Mouse (Mus musculus): ENCODE data around the gene Rarres2. TPM values are rescaled to one million over a fixed set of nuclear protein-coding genes. Genes with fewer than 3 reads are reported as not detected.

The Rarres2 gene
- total RNA-seq, 2 experiments from 2014 or later, result not detected

DNA sequence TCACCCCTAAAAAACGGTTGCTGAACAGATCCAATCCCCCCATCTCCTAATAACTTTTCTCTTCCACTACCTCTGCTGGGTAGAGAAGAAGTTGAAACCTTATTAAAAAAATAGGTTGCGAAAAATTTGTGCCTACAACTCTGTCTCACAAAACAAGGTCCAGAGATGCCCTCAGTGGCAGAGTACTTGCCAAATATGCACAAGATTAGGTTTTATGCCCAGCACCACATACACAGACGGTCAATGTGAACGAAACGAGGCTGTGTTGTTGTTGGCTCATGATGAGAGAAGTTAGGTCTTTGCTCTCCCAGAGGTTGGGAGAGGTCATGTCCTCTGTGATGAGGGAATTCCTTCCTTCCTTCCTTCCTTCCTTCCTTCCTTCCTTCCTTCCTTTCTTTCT is 27.3 kb downstream of the Rarres2 start:
- no peak for ATAC-seq (replicated peaks; ENCODE audit: poor library complexity, severe bottlenecking)

DNA sequence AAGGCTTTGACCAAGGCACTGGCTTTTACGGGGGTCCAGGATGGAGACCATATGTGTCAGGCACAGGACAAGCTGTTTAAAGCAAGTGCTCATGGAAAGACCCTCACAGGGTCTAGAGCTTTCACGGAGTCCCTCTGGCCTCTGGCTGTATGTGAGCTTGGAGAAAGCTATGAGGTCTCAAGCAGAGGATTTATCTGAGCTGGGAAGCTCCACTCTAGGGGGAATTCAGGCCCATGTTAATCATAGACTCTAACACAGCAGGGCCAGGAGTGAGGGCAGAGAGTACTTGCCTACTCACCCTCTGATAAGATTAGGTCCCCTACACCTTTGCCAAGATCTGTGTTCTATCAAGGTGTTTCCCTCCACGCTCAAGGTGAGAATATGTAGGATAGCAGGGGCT is 30.0 kb downstream of the Rarres2 start:
- ATAC-seq (replicated peaks; ENCODE audit: poor library complexity, severe bottlenecking), result no peak

DNA sequence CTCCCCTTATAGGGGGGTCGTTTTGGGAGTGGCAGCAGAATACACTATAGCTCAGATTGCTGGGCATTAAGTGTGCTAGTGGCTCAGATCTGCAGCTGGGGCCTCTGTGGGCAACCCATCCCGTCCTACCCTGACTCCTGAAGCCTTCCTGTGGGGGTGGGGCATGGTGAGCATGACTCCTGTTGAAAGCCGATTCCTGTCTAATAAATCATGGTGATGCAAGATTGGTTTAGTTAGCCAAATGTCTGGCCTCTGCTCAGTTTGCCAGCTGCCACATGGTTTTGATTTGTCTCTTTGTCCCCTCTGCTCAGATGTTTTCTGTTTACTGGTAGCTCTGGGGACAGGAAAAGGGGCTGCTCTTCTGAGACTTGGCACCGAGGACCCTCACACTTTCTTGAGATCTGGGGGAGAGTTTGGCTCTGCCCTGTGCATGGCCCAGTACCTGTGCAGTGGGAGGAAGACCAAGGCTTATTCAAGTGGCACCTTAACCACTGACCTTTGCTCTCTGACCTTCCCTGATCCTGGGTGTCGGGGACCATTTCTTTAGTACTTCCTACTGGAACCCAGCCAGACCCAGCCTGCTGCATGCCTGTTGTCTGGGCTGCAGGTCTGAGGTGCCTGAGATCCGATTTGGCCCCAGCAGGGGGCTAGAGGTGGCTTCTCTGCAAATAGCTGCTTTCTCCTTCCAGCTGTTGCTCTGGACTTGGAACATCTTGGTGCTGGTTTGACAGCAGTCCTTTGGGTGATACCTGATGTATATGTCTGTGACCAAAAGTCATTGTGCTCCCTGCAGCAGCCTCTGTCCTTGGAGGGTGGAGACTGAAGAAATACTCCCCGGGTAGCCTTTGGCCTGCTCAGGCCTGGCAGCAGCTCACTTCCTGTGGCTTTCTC is 30.8 kb downstream of the Rarres2 start:
- ATAC-seq (replicated peaks; ENCODE audit: poor library complexity, severe bottlenecking), result peak; percentile 44

DNA sequence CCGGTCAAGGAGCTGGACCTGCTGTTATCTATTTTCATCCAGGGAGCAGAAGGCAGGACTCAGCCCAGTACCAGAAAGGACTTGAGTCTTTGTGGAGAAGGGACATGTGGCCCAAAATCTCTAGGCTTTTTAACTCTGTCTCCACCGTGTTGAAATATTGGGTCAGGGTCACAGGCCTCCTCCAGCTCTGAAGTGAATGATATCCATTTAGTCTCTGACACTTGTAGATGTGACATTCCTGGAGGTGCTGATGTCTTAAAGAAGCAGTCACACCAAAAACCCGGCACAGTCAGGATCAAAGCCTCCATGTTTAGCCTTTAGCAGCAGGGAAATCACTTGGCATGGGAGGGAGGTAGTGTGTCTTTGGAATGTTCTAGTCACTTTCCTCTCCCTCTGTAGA is 31.9 kb downstream of the Rarres2 start:
- no peak for ATAC-seq (replicated peaks; ENCODE audit: poor library complexity, severe bottlenecking)

DNA sequence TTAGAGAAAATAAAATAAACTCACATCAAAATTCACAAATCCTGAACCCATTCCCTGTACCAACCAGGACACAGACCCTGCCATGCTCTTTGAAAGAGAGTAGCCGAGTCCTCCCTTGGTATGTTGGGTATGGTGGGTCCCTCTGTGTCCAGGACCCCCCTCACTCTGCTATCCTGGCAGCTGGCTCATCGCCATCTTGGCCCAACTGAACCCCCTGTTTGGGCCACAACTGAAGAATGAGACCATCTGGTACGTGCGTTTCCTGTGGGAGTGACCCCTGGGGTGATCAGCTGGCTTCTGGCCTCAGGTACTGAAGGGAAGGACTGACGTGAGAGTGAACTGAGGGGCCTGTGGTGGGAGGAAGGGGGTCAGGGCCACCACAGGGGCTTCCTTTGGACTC is 32.7 kb downstream of the Rarres2 start:
- ATAC-seq (replicated peaks; ENCODE audit: poor library complexity, severe bottlenecking), result no peak

DNA sequence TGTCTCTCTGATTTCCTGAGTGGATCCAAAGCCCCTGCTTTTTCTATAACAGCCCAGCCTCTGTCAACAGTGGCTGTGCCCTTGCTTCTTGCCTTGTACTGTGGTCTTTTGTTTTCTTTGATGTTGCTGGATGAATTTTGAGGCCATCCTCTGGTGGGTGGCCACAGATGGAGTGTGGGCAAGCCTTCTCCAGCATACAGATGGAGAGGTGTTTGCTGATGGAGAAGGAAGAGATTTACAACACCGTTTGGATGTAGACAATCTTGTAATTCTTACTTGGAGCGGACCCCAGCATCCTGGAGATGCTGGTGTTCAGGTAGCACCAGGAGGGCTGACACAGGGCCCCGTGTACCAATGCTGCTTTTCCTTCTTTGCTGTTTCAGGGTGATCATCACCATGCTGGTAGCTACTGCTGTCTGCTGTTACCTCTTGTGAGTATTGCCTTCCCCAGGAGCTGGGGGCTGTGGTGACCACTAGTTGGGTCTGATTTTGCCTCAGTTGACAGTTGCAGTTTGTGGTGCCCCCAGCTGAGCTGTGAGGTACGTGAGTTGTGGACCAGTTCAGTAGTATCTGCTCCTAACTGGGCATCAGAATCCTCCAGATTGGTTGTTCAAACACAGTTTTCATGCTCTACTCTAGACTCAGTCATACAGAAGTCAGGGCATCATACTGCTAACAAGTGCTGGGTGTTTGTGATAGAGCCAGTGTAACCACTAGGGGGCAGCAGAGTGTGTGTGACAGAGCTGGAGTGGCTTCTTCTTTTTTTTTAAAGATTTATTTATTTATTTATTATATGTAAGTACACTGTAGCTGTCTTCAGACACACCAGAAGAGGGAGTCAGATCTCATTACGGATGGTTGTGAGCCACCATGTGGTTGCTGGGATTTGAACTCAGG is 33.5 kb downstream of the Rarres2 start:
- ATAC-seq (replicated peaks; ENCODE audit: poor library complexity, severe bottlenecking), result peak; percentile 66

DNA sequence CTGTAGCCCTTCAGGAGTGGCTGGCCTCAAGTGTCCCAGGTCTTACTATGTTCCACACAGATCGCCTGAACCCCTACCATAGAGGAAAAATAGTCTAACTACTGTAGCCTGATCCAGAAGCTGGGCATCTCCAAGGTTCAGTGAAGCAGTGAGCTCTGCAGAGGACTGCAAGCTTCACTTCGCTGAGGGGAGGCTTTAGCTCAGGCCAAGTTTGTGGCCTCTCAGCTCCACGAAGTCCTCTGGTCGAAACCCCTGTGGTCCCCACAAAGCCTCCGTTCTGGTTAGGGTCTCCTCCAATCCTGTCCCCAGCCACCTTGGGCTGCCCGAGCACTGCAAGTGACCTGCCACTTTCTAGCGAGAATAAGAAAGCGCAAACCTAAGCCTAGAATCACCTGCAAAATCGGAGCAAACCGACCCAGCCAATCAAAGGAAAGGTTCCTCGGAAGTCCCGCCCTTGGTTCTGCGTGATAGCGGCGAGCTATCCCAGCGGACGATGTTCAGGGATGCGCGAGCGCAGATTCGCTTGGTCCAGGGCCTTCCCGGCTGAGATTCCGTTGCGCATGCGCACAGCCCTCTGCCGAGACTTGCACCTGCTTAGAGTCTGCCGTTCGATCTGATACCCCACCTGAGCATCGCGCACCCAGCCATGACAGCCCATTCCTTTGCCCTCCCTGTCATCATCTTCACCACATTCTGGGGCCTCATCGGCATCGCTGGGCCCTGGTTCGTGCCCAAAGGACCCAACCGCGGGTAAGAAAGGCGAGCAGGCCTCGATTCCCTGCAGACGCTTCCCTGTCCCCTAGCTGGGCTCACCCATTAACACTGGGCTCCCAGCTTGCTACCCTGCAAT is 35.3 kb downstream of the Rarres2 start, which contains the start of gene Atp6v0e2:
TSS of gene Atp6v0e2 (plus strand) at position 511 of the 850 bp plus-strand sequence.
- ATAC-seq (replicated peaks; ENCODE audit: poor library complexity, severe bottlenecking), result no peak

DNA sequence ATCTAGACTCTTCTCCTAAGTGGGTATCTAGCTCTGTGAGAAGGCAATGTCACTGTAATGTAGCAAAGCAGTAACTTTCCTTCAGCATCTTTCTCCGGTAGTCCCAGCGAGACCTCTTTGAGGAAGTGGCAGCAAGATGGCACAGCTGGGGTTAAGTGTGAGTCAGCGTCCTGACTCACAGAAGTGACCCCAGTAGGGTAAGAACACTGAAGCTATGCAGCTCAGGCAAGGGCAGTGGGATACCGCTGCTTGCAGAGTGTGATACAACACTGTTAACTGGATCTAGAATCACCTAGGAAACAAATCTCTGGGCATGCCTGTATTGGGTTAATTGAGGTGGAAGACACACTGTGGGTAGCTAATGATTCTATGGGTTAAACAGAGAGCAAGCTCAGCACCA is 36.5 kb downstream of the Rarres2 start:
- peak; percentile 60; the same call in 1 of the 2 replicates for ATAC-seq (replicated peaks; ENCODE audit: poor library complexity, severe bottlenecking)

DNA sequence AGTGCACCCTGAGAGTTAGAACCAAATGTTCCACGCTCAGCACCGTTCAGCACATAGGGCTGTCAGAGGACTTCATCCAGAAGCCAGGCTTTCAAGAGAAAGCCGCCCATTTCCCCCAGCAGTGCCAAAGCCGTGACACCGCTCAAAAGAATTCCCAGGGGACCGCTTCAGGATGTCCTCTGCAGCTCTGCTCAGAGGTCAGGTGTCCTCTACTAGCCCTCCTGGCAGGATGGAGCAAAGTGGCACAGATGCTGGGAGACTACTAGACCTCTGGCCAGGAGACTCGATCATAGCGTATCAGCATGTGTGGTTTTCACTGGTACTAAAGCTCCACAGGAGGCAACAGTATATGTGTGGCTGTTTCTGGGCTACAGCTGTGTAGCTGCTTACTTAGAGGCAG is 37.7 kb downstream of the Rarres2 start:
- no peak for ATAC-seq (replicated peaks; ENCODE audit: poor library complexity, severe bottlenecking)

DNA sequence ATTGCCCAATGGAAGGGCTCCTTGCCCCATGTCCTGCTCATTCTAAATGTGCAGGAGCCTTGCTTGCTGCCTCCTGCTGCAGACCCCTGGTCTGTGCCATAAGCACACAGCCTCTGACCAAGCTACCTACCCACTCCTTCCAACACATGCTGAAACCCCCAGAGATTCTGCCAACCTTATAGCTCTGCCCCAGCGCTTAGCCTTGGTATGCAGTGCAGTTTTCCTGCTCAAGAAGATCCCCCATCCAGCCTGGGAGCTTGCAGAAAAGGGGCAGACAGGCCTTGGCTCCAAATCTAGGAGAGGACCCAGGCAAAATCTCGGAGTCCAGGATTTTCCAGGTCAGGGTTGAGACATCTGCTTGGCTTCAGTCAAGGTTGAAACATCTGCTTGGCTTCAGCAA is 39.1 kb downstream of the Rarres2 start:
- ATAC-seq (replicated peaks; ENCODE audit: poor library complexity, severe bottlenecking), result no peak

DNA sequence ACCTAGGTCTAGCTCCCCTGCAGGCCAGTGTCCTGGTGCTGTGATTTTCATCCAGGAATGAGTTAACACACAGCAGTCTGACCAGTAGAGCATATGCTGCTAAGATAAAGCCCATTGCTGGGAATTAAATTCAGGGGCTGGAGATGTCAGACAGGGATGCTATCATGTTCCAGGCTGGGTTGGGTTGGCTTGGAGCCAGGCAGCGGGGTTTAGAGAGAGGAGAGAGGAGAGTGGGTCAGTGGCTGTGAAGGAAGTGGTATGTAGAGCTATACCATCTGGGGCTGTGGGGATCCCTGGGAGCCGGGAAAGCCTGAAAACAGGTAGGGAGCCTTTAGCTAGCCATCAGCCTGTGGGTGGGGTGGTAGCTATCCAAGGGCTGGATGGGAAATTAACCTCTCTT is 41.7 kb downstream of the Rarres2 start:
- no peak for ATAC-seq (replicated peaks; ENCODE audit: poor library complexity, severe bottlenecking)

DNA sequence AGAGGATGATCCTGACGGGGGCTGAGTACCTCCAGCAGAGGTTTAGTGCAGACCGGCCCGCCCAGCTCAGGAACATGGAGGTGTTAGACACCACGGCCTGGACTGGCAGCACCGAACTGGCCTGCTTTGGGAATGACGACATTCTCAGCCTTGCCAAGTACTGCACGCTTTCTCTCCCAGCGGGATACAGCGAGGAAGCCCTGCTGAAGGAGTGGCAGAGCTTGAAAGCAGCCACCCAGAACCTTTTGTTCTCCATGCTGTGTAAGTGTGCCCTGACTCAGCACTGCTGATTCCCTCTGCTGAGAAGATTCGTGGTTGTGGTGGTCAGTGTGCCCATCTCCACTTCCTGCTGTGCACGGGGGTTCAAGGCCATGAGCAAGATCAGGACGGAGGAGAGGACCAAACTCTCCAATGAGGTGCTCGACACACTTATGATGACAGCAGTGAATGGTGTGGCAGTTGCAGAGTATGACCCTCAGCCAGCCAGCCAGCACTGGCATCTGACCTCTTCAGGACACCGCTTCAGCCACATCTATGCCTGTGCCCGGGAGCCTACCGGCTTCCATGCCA is 42.6 kb downstream of the Rarres2 start:
- peak; percentile 48 for ATAC-seq (replicated peaks; ENCODE audit: poor library complexity, severe bottlenecking)

DNA sequence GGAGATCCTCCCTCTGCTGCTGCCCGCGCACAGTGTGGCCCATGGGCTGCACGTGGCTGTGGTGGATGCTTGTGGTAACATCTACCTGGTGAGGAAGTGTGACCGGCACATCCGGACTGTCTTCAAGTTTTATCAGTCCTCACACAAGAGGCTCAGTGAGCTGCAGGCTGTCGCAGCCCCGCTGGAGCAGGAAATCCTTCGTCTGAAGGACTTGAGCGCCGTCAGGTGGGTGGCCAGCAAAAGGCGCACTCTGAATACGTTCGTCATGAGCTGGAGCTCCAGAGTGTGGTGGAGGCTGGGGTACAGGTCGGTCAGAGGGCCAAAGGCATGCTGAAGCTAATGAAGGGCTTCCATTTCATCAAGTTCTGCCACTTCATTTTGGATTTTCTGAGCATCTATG is 43.3 kb downstream of the Rarres2 start:
- no peak for ATAC-seq (replicated peaks; ENCODE audit: poor library complexity, severe bottlenecking)

DNA sequence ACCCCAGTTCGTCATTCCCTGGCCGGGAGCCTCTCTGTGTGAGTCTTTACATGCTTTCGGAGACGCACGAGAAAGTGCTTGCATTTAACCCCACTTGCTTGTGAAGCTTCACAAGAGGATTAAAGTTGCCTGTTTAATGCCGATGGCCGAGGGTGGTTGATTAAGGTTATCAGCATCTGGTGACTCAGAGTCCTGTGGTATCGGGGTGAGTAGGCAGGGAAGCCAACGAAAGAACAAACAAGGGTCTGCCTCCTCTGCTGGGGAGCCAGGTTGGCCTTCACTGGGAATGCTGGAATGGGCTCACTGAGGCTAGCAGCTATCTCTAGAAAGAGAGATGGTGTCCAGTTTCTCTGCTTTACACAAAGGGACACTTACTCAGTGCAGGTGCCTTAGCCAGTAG is 44.7 kb downstream of the Rarres2 start:
- ATAC-seq (replicated peaks; ENCODE audit: poor library complexity, severe bottlenecking), result no peak

DNA sequence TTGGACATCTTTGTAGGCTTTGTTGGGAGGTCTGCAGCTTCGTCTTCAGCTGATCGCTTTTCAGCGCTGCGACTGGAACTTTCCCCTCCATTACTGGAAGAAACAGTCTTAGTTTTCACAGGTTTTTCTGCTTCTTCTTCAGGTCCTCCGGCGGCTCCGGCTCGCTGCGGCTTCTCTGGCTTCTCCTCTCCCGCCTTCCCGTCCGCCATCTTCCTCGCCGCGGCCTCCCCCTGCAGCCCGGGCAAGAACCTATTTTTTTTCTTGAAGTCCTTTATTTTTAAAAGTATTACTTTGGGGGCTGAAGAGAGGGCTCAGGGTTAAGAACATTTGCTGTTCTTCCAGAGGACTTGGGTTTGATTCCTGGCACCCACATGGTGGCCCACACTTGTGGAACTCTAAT is 47.7 kb downstream of the Rarres2 start:
- ATAC-seq (replicated peaks; ENCODE audit: poor library complexity, severe bottlenecking), result peak; percentile 96

Other genes starting within 250 kb of the Rarres2 start
- gene Krba1, start 177.2 kb downstream of the Rarres2 start, total RNA-seq (2014; fragmentation: Nextera tagmentation), result 2.7 and 6.7 TPM in 2 replicates
- gene Krba1, start 177.2 kb downstream of the Rarres2 start, total RNA-seq (2017), result 0.98 and 1.8 TPM in 2 replicates
- gene Zfp467, start 127.0 kb downstream of the Rarres2 start, total RNA-seq (2014; fragmentation: Nextera tagmentation), result 3.0 and 6.3 TPM in 2 replicates
- 0.57 and 3.1 TPM in 2 replicates for gene Zfp467, start 127.0 kb downstream of the Rarres2 start, total RNA-seq (2017)
- gene Sspo, start 124.6 kb downstream of the Rarres2 start, total RNA-seq (2014; fragmentation: Nextera tagmentation), result not detected in 2 replicates
- not detected in 2 replicates for gene Sspo, start 124.6 kb downstream of the Rarres2 start, total RNA-seq (2017)
- not detected in 2 replicates for gene Atp6v0e2, start 35.2 kb downstream of the Rarres2 start, total RNA-seq (2014; fragmentation: Nextera tagmentation)
- not detected in 2 replicates for gene Atp6v0e2, start 35.2 kb downstream of the Rarres2 start, total RNA-seq (2017)
- 11.3 and 12.5 TPM in 2 replicates for gene Lrrc61, start 18.0 kb downstream of the Rarres2 start, total RNA-seq (2014; fragmentation: Nextera tagmentation)
- 5.4 and 7.3 TPM in 2 replicates for gene Lrrc61, start 18.0 kb downstream of the Rarres2 start, total RNA-seq (2017)
- not detected in 2 replicates for gene Gm45021, start 16.8 kb upstream of the Rarres2 start, total RNA-seq (2014; fragmentation: Nextera tagmentation)
- gene Gm45021, start 16.8 kb upstream of the Rarres2 start, total RNA-seq (2017), result not detected in 2 replicates
- gene Repin1, start 21.1 kb upstream of the Rarres2 start, total RNA-seq (2014; fragmentation: Nextera tagmentation), result 15.2 and 18.8 TPM in 2 replicates
- 10.6 and 12.0 TPM in 2 replicates for gene Repin1, start 21.1 kb upstream of the Rarres2 start, total RNA-seq (2017)
- not detected in 2 replicates for gene Gm44965, start 21.2 kb upstream of the Rarres2 start, total RNA-seq (2014; fragmentation: Nextera tagmentation)
- not detected in 2 replicates for gene Gm44965, start 21.2 kb upstream of the Rarres2 start, total RNA-seq (2017)
- 2.2 TPM in 1 of 2 replicates, not detected in the other for gene Zfp775, start 29.3 kb upstream of the Rarres2 start, total RNA-seq (2014; fragmentation: Nextera tagmentation)
- 0.99 and 1.7 TPM in 2 replicates for gene Zfp775, start 29.3 kb upstream of the Rarres2 start, total RNA-seq (2017)
- gene AI854703, start 54.0 kb upstream of the Rarres2 start, total RNA-seq (2014; fragmentation: Nextera tagmentation), result 1.3 TPM in 1 of 2 replicates, not detected in the other
- 0.05 and 0.13 TPM in 2 replicates for gene AI854703, start 54.0 kb upstream of the Rarres2 start, total RNA-seq (2017)
- gene Gimap8, start 74.4 kb upstream of the Rarres2 start, total RNA-seq (2014; fragmentation: Nextera tagmentation), result not detected in 2 replicates
- gene Gimap8, start 74.4 kb upstream of the Rarres2 start, total RNA-seq (2017), result 0.34 and 0.72 TPM in 2 replicates
- gene Gimap9, start 103.3 kb upstream of the Rarres2 start, total RNA-seq (2014; fragmentation: Nextera tagmentation), result 8.3 and 10.3 TPM in 2 replicates
- gene Gimap9, start 103.3 kb upstream of the Rarres2 start, total RNA-seq (2017), result 9.4 and 16.1 TPM in 2 replicates
- gene Gimap4, start 111.8 kb upstream of the Rarres2 start, total RNA-seq (2014; fragmentation: Nextera tagmentation), result not detected in 2 replicates
- 0.60 and 1.3 TPM in 2 replicates for gene Gimap4, start 111.8 kb upstream of the Rarres2 start, total RNA-seq (2017)
- gene Gimap6, start 135.4 kb upstream of the Rarres2 start, total RNA-seq (2014; fragmentation: Nextera tagmentation), result 0.58 and 1.4 TPM in 2 replicates
- 4.1 and 6.3 TPM in 2 replicates for gene Gimap6, start 135.4 kb upstream of the Rarres2 start, total RNA-seq (2017)
- 11.1 TPM in 1 of 2 replicates, not detected in the other for gene Gm28053, start 145.8 kb upstream of the Rarres2 start, total RNA-seq (2014; fragmentation: Nextera tagmentation)
- 3.1 TPM in 1 of 2 replicates, not detected in the other for gene Gm28053, start 145.8 kb upstream of the Rarres2 start, total RNA-seq (2017)
- not detected in 2 replicates for gene Gimap7, start 145.8 kb upstream of the Rarres2 start, total RNA-seq (2014; fragmentation: Nextera tagmentation)
- not detected in 2 replicates for gene Gimap7, start 145.8 kb upstream of the Rarres2 start, total RNA-seq (2017)
- gene Gimap1, start 166.3 kb upstream of the Rarres2 start, total RNA-seq (2014; fragmentation: Nextera tagmentation), result 0.43 and 3.1 TPM in 2 replicates
- 0.93 and 2.0 TPM in 2 replicates for gene Gimap1, start 166.3 kb upstream of the Rarres2 start, total RNA-seq (2017)
- gene Gimap5, start 173.4 kb upstream of the Rarres2 start, total RNA-seq (2014; fragmentation: Nextera tagmentation), result 0.75 TPM in 1 of 2 replicates, not detected in the other
- 0.09 TPM in 1 of 2 replicates, not detected in the other for gene Gimap5, start 173.4 kb upstream of the Rarres2 start, total RNA-seq (2017)
- not detected in 2 replicates for gene Gimap3, start 198.1 kb upstream of the Rarres2 start, total RNA-seq (2014; fragmentation: Nextera tagmentation)
- 0.34 TPM in 1 of 2 replicates, not detected in the other for gene Gimap3, start 198.1 kb upstream of the Rarres2 start, total RNA-seq (2017)

Measured in granulocyte monocyte progenitor cell, adult 5-6 weeks (primary cell).